Mouse (Mus musculus): Measurements from ENCODE around the gene Tmem151b. TPM values are rescaled to one million over a fixed set of nuclear protein-coding genes. Genes with fewer than 3 reads are reported as not detected.

Gene Tmem151b
- polyA plus RNA-seq, 1 experiment from 2014 or later, result 0.12 TPM

DNA sequence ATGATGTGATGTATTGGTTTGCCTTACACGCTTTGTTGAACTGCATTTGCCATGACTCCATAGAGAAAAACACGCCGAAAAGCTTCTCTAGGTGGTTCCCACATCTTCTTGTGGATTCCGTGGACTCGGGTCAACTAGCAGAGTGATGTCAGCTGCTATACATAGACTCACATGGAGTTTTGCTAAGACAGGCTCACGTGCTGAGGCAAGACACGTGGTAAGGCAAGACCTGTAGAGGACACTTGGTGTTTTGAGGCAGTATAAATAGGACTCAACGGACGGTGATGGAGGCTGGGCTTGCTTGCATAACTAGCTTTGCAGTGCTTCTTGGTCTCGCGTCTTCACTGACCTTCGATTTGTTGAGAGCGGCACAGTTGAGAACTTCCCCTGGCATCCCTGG is 51.1 kb downstream of the Tmem151b start:
- H3K36me3 ChIP-seq (ENCODE audit: control insufficient read depth, insufficient read depth), result no peaks in the 10 kb centered on the region
- H3K4me1 ChIP-seq (ENCODE audit: control insufficient read depth, low read depth, low read length), result no peaks in the 10 kb centered on the region
- no peak overlapping the region for H3K4me3 ChIP-seq (ENCODE audit: low read depth, low read length)
- H3K9ac ChIP-seq (ENCODE audit: low read depth, low read length), result no peak overlapping the region
- no peak overlapping the region for H3K4me2 ChIP-seq (ENCODE audit: low read depth, low read length)
- H3K27me3 ChIP-seq (ENCODE audit: control insufficient read depth, insufficient read depth, low read depth, low read length), result no peaks in the 10 kb centered on the region; the same call in 1 of the 2 replicates
- ATAC-seq (ENCODE audit: low read depth), result no peak
- WGBS (ENCODE audit: insufficient replicate concordance), result 65% methylated on average over 13 of the region's 13 CpGs
- no peak overlapping the region for H3K27ac ChIP-seq (ENCODE audit: low read length)
- no peaks in the 10 kb centered on the region for H3K9me3 ChIP-seq (replicated peaks; ENCODE audit: control insufficient read depth, low read length)

DNA sequence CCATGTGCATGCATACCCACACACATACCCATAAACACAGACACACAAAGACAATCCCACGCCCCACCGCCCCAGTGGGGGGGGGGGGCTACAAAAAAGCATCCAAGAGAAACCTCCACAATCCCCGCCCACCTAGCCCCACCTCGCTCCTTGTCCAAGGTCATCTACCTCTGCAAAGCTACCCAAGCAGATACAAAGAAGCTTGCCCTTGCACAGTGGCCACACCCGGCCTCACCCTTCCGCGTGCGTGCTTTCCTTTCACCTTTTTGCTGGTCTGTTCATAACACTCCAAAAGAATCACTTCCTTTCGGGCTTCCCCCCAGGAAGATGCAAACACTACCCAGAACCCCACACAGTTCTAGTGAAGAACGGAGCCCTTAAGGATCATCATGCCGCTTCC is 54.1 kb downstream of the Tmem151b start:
- ATAC-seq (ENCODE audit: low read depth), result no peak
- no peaks in the 10 kb centered on the region for H3K36me3 ChIP-seq (ENCODE audit: control insufficient read depth, insufficient read depth)
- H3K4me2 ChIP-seq (ENCODE audit: low read depth, low read length), result no peak overlapping the region
- 65% methylated on average over 11 of the region's 11 CpGs for WGBS (ENCODE audit: insufficient replicate concordance)
- no peaks in the 10 kb centered on the region for H3K4me1 ChIP-seq (ENCODE audit: control insufficient read depth, low read depth, low read length)
- H3K9me3 ChIP-seq (replicated peaks; ENCODE audit: control insufficient read depth, low read length), result no peaks in the 10 kb centered on the region
- H3K27ac ChIP-seq (ENCODE audit: low read length), result no peak overlapping the region
- no peak overlapping the region for H3K9ac ChIP-seq (ENCODE audit: low read depth, low read length)
- no peaks in the 10 kb centered on the region; the same call in 1 of the 2 replicates for H3K27me3 ChIP-seq (ENCODE audit: control insufficient read depth, insufficient read depth, low read depth, low read length)
- H3K4me3 ChIP-seq (ENCODE audit: low read depth, low read length), result no peak overlapping the region

Other genes with a start within 250 kb of the Tmem151b start
- gene Cdc5l, start 115.9 kb downstream of the Tmem151b start, polyA plus RNA-seq (2015; fragmentation: Nextera tagmentation; extraction: Ambion mirVana), result 24.7 and 25.6 TPM in 2 replicates
- 0.15 and 0.21 TPM in 2 replicates for gene Spats1, start 74.3 kb downstream of the Tmem151b start, polyA plus RNA-seq (2015; fragmentation: Nextera tagmentation; extraction: Ambion mirVana)
- 5.3 and 5.6 TPM in 2 replicates for gene Aars2, start 42.8 kb downstream of the Tmem151b start, polyA plus RNA-seq (2015; fragmentation: Nextera tagmentation; extraction: Ambion mirVana)
- gene Tcte1, start 26.2 kb downstream of the Tmem151b start, polyA plus RNA-seq (2015; fragmentation: Nextera tagmentation; extraction: Ambion mirVana), result 0.06 TPM in 1 of 2 replicates, not detected in the other
- 1.8 TPM in 2 replicates for gene Nfkbie, start 6.0 kb upstream of the Tmem151b start, polyA plus RNA-seq (2015; fragmentation: Nextera tagmentation; extraction: Ambion mirVana)
- gene Slc35b2, start 14.2 kb upstream of the Tmem151b start, polyA plus RNA-seq (2015; fragmentation: Nextera tagmentation; extraction: Ambion mirVana), result 45.3 and 46.5 TPM in 2 replicates
- gene Hsp90ab1, start 23.6 kb upstream of the Tmem151b start, polyA plus RNA-seq (2015; fragmentation: Nextera tagmentation; extraction: Ambion mirVana), result 564 and 565 TPM in 2 replicates
- gene Slc29a1, start 49.9 kb upstream of the Tmem151b start, polyA plus RNA-seq (2015; fragmentation: Nextera tagmentation; extraction: Ambion mirVana), result 154 and 162 TPM in 2 replicates
- gene Mymx, start 52.4 kb upstream of the Tmem151b start, polyA plus RNA-seq (2015; fragmentation: Nextera tagmentation; extraction: Ambion mirVana), result 0.30 and 0.35 TPM in 2 replicates
- gene Capn11, start 109.6 kb upstream of the Tmem151b start, polyA plus RNA-seq (2015; fragmentation: Nextera tagmentation; extraction: Ambion mirVana), result 0.08 and 0.41 TPM in 2 replicates
- 94.4 and 99.9 TPM in 2 replicates for gene Mrpl14, start 136.6 kb upstream of the Tmem151b start, polyA plus RNA-seq (2015; fragmentation: Nextera tagmentation; extraction: Ambion mirVana)
- gene Tmem63b, start 137.2 kb upstream of the Tmem151b start, polyA plus RNA-seq (2015; fragmentation: Nextera tagmentation; extraction: Ambion mirVana), result 8.2 and 10.0 TPM in 2 replicates
- not detected in 2 replicates for gene 1600014C23Rik, start 184.2 kb upstream of the Tmem151b start, polyA plus RNA-seq (2015; fragmentation: Nextera tagmentation; extraction: Ambion mirVana)